Mouse (Mus musculus) splenic B cell, adult 2 months (primary cell): ENCODE measurements around the gene Aarsd1.

Experiments used
- DNase-seq: peaks from one replicate; pipeline ENCODE4 v3.0.0-alpha.2; 2011; ENCODE audit warnings: low read depth, low spot score
- H3K27me3 ChIP-seq: 2 replicates; pipeline ENCODE4 v1.6.1; 2012; ENCODE audit warnings: mild to moderate bottlenecking, low read length, moderate library complexity, mixed read lengths; ENCODE audit not compliant: control insufficient read depth, poor library complexity, insufficient read depth, severe bottlenecking
- H3K36me3 ChIP-seq: 2 replicates; pipeline ENCODE4 v1.6.1; 2012; ENCODE audit warnings: mild to moderate bottlenecking, low read length, moderate library complexity, mixed read lengths; ENCODE audit not compliant: control insufficient read depth, poor library complexity, insufficient read depth, severe bottlenecking

Gene Aarsd1

DNA sequence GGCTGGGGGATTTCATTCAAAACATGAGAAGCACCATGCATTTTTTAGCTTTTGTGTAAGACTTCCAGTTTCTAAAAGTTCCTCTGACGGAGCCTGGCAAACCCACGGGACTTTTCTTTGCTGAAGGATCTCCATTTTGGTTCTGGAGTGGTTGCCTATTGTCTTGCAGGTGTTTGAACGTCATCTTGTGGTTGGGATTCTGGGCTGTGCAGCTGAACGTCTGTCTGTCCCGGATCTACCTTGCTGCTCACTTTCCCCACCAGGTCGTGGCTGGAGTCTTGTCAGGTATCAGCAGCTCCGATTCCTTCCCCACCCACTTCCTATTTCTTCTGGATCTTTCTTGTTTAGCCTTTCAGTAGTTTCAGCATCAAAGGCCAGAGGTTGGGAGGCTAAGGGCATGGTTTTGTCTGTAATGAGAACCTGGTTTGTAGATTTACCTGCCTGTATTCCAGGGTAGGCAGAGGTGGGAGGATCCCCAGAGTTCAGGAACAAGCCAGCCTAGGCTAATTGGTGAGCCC is 42.9 kb downstream of the Aarsd1 start:
- no peak for DNase-seq
- Histone ChIP-seq H3K36me3 (no peaks in the 10 kb centered on the region), H3K27me3 (no peaks in the 10 kb centered on the region)

GRCm38 (mm10) chr11:101370141-101370540 is 47.3 kb downstream of the Aarsd1 start:
- DNase-seq = no peak
- Histone ChIP-seq H3K27me3 (no peaks in the 10 kb centered on the region), H3K36me3 (no peaks in the 10 kb centered on the region)

DNA sequence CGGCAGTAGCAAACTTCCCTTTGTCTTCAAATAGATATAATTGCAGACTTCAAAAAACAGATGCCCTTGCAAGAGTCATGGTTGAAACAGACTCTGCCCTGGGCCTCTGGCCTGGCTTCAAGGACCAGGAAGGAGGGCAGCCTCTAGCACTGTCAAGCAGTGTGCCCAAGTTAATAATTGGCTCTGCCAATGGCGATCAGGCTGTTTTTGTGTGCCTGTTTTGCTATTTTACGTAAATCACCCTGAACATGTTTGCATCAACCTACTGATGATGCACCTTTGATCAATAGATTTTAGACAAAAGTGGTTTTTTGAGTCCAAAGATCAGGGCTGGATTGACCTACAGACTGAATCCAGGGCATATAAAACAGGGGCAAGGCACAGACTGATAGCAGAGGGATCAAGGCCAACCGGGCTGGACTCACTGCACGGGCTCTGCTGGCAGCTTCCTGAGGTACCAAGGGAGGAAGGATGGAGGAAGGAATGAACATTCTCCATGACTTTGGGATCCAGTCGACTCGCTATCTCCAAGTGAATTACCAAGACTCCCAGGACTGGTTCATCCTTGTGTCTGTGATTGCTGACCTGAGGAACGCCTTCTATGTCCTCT is 50.0 kb downstream of the Aarsd1 start, which contains the start of gene G6pc:
TSS of gene G6pc (plus strand) at position 236 of the 610 bp plus-strand sequence.
- H3K27me3 ChIP-seq = no peaks in the 10 kb centered on the region
- DNase-seq = no peak
- H3K36me3 ChIP-seq = no peaks in the 10 kb centered on the region

- DNase-seq = no peak
- Histone ChIP-seq H3K36me3 (no peaks in the 10 kb centered on the region), H3K27me3 (no peaks in the 10 kb centered on the region)
Measured at GRCm38 (mm10) chr11:101364531-101364931, 52.9 kb downstream of the Aarsd1 start.

GRCm38 (mm10) chr11:101360651-101361113 is 56.7 kb downstream of the Aarsd1 start:
- no peaks in the 10 kb centered on the region for H3K27me3 ChIP-seq
- no peaks in the 10 kb centered on the region for H3K36me3 ChIP-seq
- no peak for DNase-seq

DNA sequence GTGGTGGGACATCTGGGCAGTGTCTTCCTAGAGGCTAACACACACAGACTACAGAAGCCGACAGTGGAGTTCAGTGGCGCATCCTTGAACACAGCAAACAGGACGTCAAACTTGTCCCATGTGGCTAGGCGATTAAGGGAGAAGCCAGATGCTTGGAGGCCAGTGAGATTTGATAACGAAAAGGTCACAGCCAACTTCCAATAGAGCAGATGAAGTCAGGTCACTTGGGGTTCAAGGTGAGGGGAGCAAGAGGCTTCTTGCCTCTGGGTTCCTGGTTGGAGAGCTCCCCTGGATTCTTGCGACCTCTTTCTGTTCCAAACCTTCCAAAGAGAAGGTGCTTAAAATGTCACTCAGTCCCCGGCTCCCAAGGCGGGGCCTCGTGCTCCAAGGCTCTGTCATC is 57.6 kb downstream of the Aarsd1 start:
- Histone ChIP-seq H3K36me3 (no peaks in the 10 kb centered on the region), H3K27me3 (no peaks in the 10 kb centered on the region)
- DNase-seq = no peak

GRCm38 (mm10) chr11:101357505-101358182 is 59.8 kb downstream of the Aarsd1 start:
- no peaks in the 10 kb centered on the region for H3K36me3 ChIP-seq
- H3K27me3 ChIP-seq = no peaks in the 10 kb centered on the region
- no peak for DNase-seq
